Mouse (Mus musculus) CH12.LX (cell line): ENCODE data around the gene Lgals4. TPM values are rescaled to one million over a fixed set of nuclear protein-coding genes. Genes with fewer than 3 reads are reported as not detected.

Source experiments
- DNase-seq: peaks from one replicate; pipeline ENCODE4 v3.0.0-alpha.2; 2013; ENCODE audit errors: extremely low read depth
- H3K27ac ChIP-seq: 2 replicates; pipeline ENCODE4 v1.5.1; 2012; ENCODE audit warnings: low read depth, mild to moderate bottlenecking, control low read depth, moderate library complexity; ENCODE audit not compliant: insufficient read depth
- H3K27me3 ChIP-seq: replicated peaks from 2 replicates; pipeline ENCODE3; 2012; ENCODE audit warnings: inconsistent platforms
- H3K36me3 ChIP-seq, 2 experiments: replicated peaks in 1 of 2; 2 replicates each; pipeline versions ENCODE3 to v1.6.1; 2012; ENCODE audit warnings: inconsistent platforms in 1 of 2, low read length in 1 of 2, mild to moderate bottlenecking in 1 of 2, mixed read lengths in 1 of 2, moderate library complexity in 1 of 2; ENCODE audit not compliant: control insufficient read depth in 1 of 2, insufficient read depth in 1 of 2
- H3K4me1 ChIP-seq, 2 experiments: 2 replicates each; pipeline ENCODE4 v1.6.1; 2012; ENCODE audit warnings: inconsistent platforms in 1 of 2, moderate library complexity in 1 of 2; ENCODE audit not compliant: insufficient read depth in 2 of 2, control insufficient read depth in 1 of 2
- H3K4me2 ChIP-seq: 2 replicates; pipeline ENCODE4 v1.6.1; 2012; ENCODE audit warnings: low read depth, mild to moderate bottlenecking, control low read depth; ENCODE audit not compliant: poor library complexity, insufficient read depth, severe bottlenecking
- H3K4me3 ChIP-seq, 3 experiments: fragments of 150-350 bp in 1 of 3; sonication (generic) in 1 of 3; replicated peaks in 1 of 3; 2 replicates each; pipeline versions ENCODE3 to v1.5.1; 2011 to 2012; ENCODE audit warnings: low read depth in 2 of 3, low read length in 2 of 3, mild to moderate bottlenecking in 2 of 3, moderate library complexity in 2 of 3, control low read depth in 1 of 3, improper control_type of control experiment in 1 of 3, inconsistent platforms in 1 of 3, mixed read lengths in 1 of 3; ENCODE audit not compliant: poor library complexity in 1 of 3
- H3K79me2 ChIP-seq: replicated peaks from 2 replicates; pipeline ENCODE4 v1.6.1; 2012; ENCODE audit warnings: mild to moderate bottlenecking, moderate library complexity; ENCODE audit not compliant: control insufficient read depth, poor library complexity, insufficient read depth, severe bottlenecking; ENCODE audit errors: extremely low read depth
- H3K9ac ChIP-seq: 2 replicates; pipeline ENCODE4 v1.6.1; 2012; ENCODE audit warnings: low read depth, mild to moderate bottlenecking, control low read depth, moderate library complexity; ENCODE audit not compliant: insufficient read depth
- H3K9me3 ChIP-seq: replicated peaks from 2 replicates; pipeline ENCODE3; 2012; ENCODE audit warnings: low read length, inconsistent platforms, mixed read lengths
- CHD2 ChIP-seq: IDR thresholded peaks from 2 replicates; pipeline ENCODE4 v1.6.1; 2011; ENCODE audit warnings: low read length, improper control_type of control experiment
- CTCF ChIP-seq, 2 experiments: IDR thresholded peaks in 1 of 2; conservative IDR thresholded peaks in 1 of 2; 2 replicates each; pipeline ENCODE4 v1.5.1; 2011 to 2012; ENCODE audit warnings: low read depth in 2 of 2, low read length in 2 of 2, improper control_type of control experiment in 1 of 2, inconsistent platforms in 1 of 2, mild to moderate bottlenecking in 1 of 2, moderate library complexity in 1 of 2
- ETS1 ChIP-seq: conservative IDR thresholded peaks from 2 replicates; pipeline ENCODE4 v1.6.1; 2012; ENCODE audit warnings: low read depth, mild to moderate bottlenecking, inconsistent platforms, low read length, improper control_type of control experiment, moderate library complexity
- JUN ChIP-seq: IDR thresholded peaks from 2 replicates; pipeline ENCODE4 v1.6.1; 2011; ENCODE audit warnings: low read depth, mild to moderate bottlenecking, low read length, improper control_type of control experiment, moderate library complexity; ENCODE audit not compliant: insufficient read depth
- MEF2A ChIP-seq: IDR thresholded peaks from 2 replicates; pipeline ENCODE4 v1.6.1; 2014; ENCODE audit warnings: low read depth, mild to moderate bottlenecking, inconsistent platforms, low read length, improper control_type of control experiment, borderline replicate concordance
- PAX5 ChIP-seq: IDR thresholded peaks from 2 replicates; pipeline ENCODE4 v1.6.1; 2012; ENCODE audit warnings: low read length, inconsistent platforms, mixed read lengths
- POLR2AphosphoS2 ChIP-seq: IDR thresholded peaks from 2 replicates; pipeline ENCODE4 v1.6.1; 2011; ENCODE audit warnings: low read depth, low read length, improper control_type of control experiment
- RCOR1 ChIP-seq: conservative IDR thresholded peaks from 2 replicates; pipeline ENCODE4 v1.6.1; 2012; ENCODE audit warnings: low read depth, mild to moderate bottlenecking, inconsistent platforms, low read length, improper control_type of control experiment
- SMC3 ChIP-seq: IDR thresholded peaks from 2 replicates; pipeline ENCODE4 v1.6.1; 2011; ENCODE audit warnings: low read depth, low read length, improper control_type of control experiment
- TBP ChIP-seq: conservative IDR thresholded peaks from 2 replicates; pipeline ENCODE4 v1.6.1; 2011; ENCODE audit warnings: low read depth, low read length, improper control_type of control experiment
- TCF12 ChIP-seq: IDR thresholded peaks from 2 replicates; pipeline ENCODE4 v1.6.1; 2014; ENCODE audit warnings: low read depth, mild to moderate bottlenecking, inconsistent platforms, low read length, improper control_type of control experiment
- UBTF ChIP-seq: IDR thresholded peaks from 2 replicates; pipeline ENCODE4 v1.6.1; 2012; ENCODE audit warnings: low read depth, mild to moderate bottlenecking, inconsistent platforms, low read length, improper control_type of control experiment, moderate library complexity
- ZC3H11A ChIP-seq: IDR thresholded peaks from 2 replicates; pipeline ENCODE4 v1.6.1; 2012; ENCODE audit warnings: low read depth, mild to moderate bottlenecking, inconsistent platforms, low read length, improper control_type of control experiment
- ZMIZ1 ChIP-seq: IDR thresholded peaks from 2 replicates; pipeline ENCODE4 v1.6.1; 2012; ENCODE audit warnings: low read depth, mild to moderate bottlenecking, inconsistent platforms, low read length, improper control_type of control experiment
- ZNF384 ChIP-seq: IDR thresholded peaks from 2 replicates; pipeline ENCODE4 v1.6.1; 2012; ENCODE audit warnings: low read depth, low read length, improper control_type of control experiment, inconsistent platforms
- dilution Hi-C: fragments of 300-500 bp; cut with MboI; formaldehyde crosslinking; loops from 2 replicates; pipeline ENCODE4 v1.14.3; 2020; ENCODE audit warnings: low sequenced_read_pairs; ENCODE audit not compliant: extremely low pct_unique_long_range_greater_than_20kb, extremely low pct_ligation_motif_present
- in situ Hi-C: fragments of 300-500 bp; cut with MboI; formaldehyde crosslinking; loops from 3 replicates; pipeline ENCODE4 v1.14.3; 2019; ENCODE audit warnings: low sequenced_read_pairs, low pct_ligation_motif_present, low pct_unique_long_range_greater_than_20kb, mixed read lengths
- polyA plus RNA-seq: library from polyadenylated mRNA; unstranded; fragments of >175 nt; gene quantifications from 2 replicates; pipeline ENCODE4 v1.2.1, GENCODE M21; 2012; ENCODE audit warnings: low read depth; ENCODE audit not compliant: insufficient read length
- total RNA-seq, 2 experiments: library from RNA; depleted of rRNA; stranded (reverse); fragments of 300-350 nt in 1 of 2; fragments of >200 nt in 1 of 2; gene quantifications; 2 replicates each; pipeline ENCODE4 v1.2.3; 2012 to 2014

The Lgals4 gene
- total and polyA plus RNA-seq, 3 experiments: 2.6 to 7.0 (median 6.5) TPM

DNA sequence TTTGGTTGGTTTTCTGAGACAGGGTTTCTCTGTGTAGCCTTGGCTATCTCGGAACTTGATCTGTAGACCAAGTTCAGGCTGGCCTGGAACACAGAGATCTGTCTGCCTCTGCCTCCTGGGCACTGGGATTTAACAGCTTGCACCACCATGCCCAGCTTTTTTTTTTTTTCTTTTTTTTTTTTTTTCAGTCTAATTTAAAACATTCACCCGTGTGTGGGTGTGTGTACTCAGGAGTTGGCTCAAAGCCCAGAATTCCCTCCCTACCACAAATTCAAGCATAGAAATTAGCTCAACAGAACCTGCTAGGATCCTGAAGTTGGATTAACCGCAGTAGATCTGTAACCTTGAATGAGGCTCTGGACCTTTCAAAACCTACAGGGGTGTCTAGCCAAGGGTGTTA, 6.3 kb upstream of the Lgals4 start:
- peaks cover 32 to 46% of the 10 kb centered on the region in 2 experiments for H3K36me3 ChIP-seq
- H3K4me3 ChIP-seq: no peak overlapping the region
- peak; percentile 13; the same call in 1 of the 2 replicates for TF ChIP-seq ZNF384
- TF ChIP-seq UBTF: no peak
- no peak overlapping the region for H3K27ac ChIP-seq
- H3K4me1 ChIP-seq: peaks cover 12 to 45% of the 10 kb centered on the region in 2 experiments
- in situ Hi-C loops (loop anchor here (5.0 kb wide), 1 partner anchor 40 kb away; no protein-coding TSS in a partner anchor), dilution Hi-C loops (no loop called here)
- H3K9ac ChIP-seq: no peak overlapping the region
- 0 out of 2 replicates have a peak, but pooled peaks cover 2% of the 10 kb centered on the region for H3K79me2 ChIP-seq
- peaks cover 11% of the 10 kb centered on the region for H3K9me3 ChIP-seq
- no peaks in the 10 kb centered on the region for H3K27me3 ChIP-seq
- DNase-seq: no peak
- H3K4me2 ChIP-seq: no peak overlapping the region

- Histone ChIP-seq H3K9ac (no peak overlapping the region), H3K4me3 (no peak overlapping the region), H3K79me2 (0 out of 2 replicates have a peak, but pooled peaks cover 2% of the 10 kb centered on the region), H3K9me3 (peaks cover 11% of the 10 kb centered on the region), H3K36me3 (peaks cover 26 to 46% of the 10 kb centered on the region in 2 experiments), H3K27me3 (no peaks in the 10 kb centered on the region), H3K4me1 (peaks cover 3 to 25% of the 10 kb centered on the region in 2 experiments; a peak in 3 of 4 replicates), H3K27ac (no peak overlapping the region), H3K4me2 (no peak overlapping the region)
- no peak for DNase-seq
- dilution Hi-C loops: no loop called here
- TF ChIP-seq ZMIZ1 (no peak), RCOR1 (no peak), SMC3 (no peak), JUN (no peak), TCF12 (no peak), MEF2A (no peak), ZC3H11A (no peak), POLR2AphosphoS2 (no peak), CTCF (conservative IDR thresholded peaks at IDR 0.05 in 1 of 2, IDR thresholded peaks at IDR 0.05 in 1 of 2; ENCODE audit: low read depth in 2 of 2, low read length in 2 of 2) (no peak), PAX5 (no peak), TBP (no peak), ETS1 (no peak), CHD2 (no peak)
- in situ Hi-C loops: loop anchor here (5.0 kb wide), 1 partner anchor 37 kb away; no protein-coding TSS in a partner anchor
These were observed 3.8 kb upstream of the Lgals4 start for GRCm38 (mm10) chr7:28829821-28830220.
